Mouse (Mus musculus) liver, embryonic 14.5 days (tissue): ENCODE measurements at regions not wholly inside any gene's neighbourhood (a gene's known extent, or its start where the extent isn't known, plus 50 kb on each side); places are given as distances from the start of the nearest gene placed in this dataset.
"Not testable (repeated sequence)": the region's sequence is repeated elsewhere in the genome, so short reads cannot be mapped to it uniquely, and the experiment has no call there.

Source experiments
- CTCF ChIP-seq: IDR thresholded peaks from 2 replicates; pipeline ENCODE4 v1.5.1; 2016; ENCODE audit warnings: antibody characterized with exemption, low read depth, control low read depth
- EP300 ChIP-seq: IDR thresholded peaks from 2 replicates; pipeline ENCODE4 v1.6.1; 2016; ENCODE audit warnings: antibody characterized with exemption, low read depth

DNA sequence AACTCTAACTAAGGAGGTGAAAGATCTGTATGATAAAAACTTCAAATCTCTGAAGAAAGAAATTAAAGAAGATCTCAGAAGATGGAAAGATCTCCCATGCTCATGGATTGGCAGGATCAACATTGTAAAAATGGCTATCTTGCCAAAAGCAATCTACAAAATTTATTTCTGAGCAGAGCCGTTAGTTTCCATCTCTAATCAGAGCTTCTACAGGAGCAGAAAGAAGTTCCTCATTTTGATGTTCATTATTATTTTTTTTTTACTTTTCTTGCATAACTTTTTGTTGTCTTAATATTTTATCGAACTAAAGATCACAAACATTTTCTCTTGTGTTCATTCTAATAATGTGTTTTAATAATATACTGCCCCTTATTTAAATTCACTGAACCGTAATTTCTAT is 1825.6 kb upstream of the Nudt12 start:
- not testable (repeated sequence) for TF ChIP-seq CTCF, EP300
